Mouse (Mus musculus): ENCODE measurements around the gene Emx1.

The Emx1 gene

DNA sequence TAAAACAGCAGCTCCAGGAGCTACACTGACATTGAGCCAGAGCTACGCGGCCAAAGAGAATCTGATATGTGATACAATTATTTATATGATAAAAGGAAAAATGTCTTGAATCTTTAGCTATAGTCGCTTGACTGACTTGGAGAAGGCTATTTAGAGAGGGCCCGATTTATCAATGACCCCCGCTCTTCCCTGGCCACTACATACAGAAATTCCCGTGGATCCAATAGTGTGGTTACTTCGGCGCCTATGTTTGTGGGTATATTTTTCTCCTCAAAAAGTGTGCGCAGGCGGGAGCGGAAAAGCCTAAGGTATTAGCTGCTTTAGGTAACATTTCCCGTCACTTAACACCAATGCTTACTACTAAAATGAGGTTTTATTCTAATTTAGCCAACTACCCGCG, 2.1 kb downstream of the Emx1 start:
- no peak for DNase-seq (ENCODE audit: low spot score in 2 of 2)

DNA sequence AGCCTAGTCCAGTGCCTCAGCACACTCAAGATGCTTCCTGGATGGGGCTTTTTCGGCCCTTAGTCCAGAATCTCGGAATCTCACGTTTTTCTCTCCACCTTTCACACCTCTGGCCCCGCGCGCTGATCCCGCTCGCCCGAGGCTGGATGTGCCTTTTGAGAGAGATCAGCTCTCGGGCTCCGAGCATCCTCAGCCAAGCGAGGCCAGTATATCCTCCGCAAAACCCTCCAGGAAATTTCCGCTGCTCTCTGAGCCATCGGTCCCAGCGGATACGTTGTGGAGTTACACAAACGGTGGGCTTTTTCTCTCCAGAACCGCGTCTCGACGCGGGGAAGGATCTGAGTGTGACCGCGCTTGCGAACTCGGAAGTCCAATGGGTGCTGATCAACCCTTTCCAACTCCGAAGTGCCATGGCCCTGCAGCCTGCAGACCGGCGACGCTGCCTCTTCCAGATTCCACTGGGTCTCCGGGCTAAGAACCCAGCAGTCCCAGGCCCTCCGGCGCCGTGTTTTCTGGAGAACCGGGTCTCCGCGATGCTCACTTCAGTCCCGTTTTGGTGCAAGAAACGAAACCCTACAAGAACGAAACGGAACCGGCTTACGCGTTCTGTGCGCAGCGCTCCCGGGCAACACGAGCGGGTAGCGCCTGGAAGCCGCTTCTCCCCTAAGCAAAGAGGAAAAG, 2.8 kb downstream of the Emx1 start:
- no peak for DNase-seq (ENCODE audit: low spot score in 2 of 2)

DNA sequence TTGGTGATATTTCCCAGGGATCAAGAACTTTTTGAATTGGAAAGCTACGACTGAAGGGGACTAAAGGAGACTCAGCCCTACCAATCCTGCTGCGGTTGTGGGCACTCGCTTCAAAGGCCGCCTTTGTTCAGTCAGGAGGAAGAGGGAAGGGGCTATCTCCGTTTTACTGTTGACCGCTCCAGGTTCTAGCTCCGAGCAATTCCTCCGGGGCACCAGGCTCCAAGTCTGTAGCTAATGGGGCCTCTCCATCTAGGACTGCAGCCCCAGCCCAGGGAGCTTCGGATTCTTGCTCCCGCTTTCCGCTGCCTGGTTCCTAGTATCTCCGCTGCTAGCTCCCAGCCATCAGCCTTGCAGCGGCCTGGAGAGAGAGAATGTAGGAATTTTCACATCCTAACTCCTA, 3.4 kb downstream of the Emx1 start:
- DNase-seq (ENCODE audit: low spot score in 2 of 2): no peak

- no peak for DNase-seq (ENCODE audit: low spot score in 2 of 2)
These were observed 4.7 kb downstream of the Emx1 start for GRCm38 (mm10) chr6:85191751-85192440.

DNA sequence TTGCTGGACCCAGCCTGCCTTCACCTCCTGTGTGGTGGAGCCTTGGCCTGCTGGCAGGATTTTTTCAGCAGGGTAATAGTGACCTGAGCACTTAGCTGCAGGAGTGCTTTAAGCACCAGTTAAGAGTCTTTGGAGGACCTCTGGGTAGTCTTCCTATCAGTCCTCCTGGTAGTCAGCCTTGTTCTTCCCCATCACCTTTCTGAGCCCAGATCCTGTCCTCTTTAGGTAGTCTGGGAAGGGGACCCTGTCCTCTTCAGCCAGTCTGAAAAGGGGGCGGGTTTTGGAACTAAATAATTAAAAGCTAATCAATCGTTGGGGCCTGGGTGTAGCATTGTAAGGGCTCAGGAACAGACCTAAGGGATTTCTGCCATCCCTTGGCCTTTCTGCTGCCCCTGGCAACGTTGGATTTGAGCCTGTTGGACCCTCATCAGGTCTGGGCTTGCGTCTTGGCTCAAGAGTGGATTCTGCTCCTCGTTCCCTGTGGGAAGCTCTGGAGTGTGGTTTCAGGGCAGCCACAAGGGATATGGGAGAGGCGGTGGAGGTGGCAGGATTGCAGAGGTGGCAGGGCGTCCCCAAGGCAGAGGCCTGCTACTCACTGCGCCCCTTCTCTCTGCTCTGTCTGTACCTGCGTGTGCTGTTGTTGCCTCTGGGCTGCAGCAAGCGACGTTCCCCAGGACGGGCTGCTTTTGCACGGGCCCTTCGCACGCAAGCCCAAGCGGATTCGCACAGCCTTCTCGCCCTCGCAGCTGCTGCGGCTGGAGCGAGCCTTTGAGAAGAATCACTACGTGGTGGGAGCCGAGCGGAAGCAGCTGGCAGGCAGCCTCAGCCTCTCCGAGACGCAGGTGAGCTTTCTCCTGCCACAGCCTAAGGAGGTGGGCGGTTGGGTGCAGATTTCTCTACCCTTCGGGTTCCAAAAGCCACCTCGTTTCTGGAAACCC, 6.4 kb downstream of the Emx1 start:
- no peak for DNase-seq (ENCODE audit: low spot score in 2 of 2)

- DNase-seq (ENCODE audit: low spot score in 2 of 2): no peak
These were observed 10.7 kb downstream of the Emx1 start for GRCm38 (mm10) chr6:85197951-85198350.

GRCm38 (mm10) chr6:85206182-85206938, 19.1 kb downstream of the Emx1 start:
- no peak for DNase-seq (ENCODE audit: low spot score in 2 of 2)

DNA sequence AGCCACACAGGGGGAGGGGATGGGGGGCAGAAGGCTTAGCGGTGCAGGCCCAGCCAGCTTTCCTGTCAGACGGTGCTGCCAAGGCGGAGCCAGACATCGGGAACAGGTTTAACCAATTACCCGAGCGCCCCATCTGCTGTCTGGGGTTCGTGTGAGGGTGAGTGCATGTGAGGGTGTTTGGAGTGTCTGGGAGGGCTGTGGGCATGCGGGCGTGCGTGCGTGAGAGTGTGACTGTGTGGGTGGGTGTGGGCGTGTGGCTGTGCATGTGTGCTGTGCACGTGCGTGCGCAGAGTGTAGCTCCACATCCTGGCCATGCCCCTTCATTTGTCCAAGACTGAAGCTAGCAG, 19.7 kb downstream of the Emx1 start:
- DNase-seq (ENCODE audit: low spot score in 2 of 2): no peak

- DNase-seq (ENCODE audit: low spot score in 2 of 2): no peak
These were observed 20.1 kb downstream of the Emx1 start for GRCm38 (mm10) chr6:85207345-85207744.

- no peak for DNase-seq (ENCODE audit: low spot score in 2 of 2)
These were observed 22.2 kb downstream of the Emx1 start for GRCm38 (mm10) chr6:85209226-85209967.

DNA sequence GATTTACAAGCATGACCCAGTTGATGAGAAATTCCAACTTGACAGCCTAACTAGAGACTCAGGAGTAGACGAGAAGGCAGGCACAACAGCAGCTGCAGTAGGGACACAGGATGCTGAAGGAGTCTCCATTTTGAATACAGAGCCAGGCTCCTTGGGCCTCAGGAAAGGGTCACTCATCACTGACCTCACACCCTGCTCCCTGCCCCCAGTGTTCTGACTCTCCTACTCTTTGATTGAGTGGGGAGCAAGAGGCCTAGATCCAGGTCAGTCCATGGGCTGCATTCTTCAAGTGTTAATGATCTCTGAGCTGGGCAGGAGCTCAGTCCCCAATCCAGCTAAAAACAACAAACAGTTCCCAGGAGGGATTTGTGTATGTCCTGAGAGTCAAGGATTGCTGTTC, 23.4 kb downstream of the Emx1 start:
- no peak for DNase-seq (ENCODE audit: low spot score in 2 of 2)

DNA sequence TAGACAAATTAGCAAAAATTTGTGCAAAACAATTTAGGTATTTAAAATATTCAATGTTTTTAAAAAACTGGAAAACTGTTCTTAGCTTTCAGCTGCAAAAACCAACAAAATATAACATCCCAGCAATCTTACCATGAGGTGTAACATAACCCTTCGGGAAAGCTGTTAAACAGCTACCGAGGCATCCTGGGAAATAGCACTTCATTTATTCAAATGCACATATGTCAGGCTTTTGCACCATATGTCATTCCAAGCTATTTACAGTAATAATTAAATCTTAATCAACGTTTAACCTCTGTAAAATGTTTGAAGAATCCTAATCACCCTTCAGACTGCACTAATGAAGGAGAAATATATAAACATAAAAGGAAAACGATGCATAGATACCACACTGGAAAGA, 31.0 kb downstream of the Emx1 start:
- no peak for DNase-seq (ENCODE audit: low spot score in 2 of 2)

- DNase-seq (ENCODE audit: low spot score in 2 of 2): no peak
These were observed 31.6 kb downstream of the Emx1 start for GRCm38 (mm10) chr6:85218684-85219445.

GRCm38 (mm10) chr6:85219706-85220105, 32.5 kb downstream of the Emx1 start:
- DNase-seq (ENCODE audit: low spot score in 2 of 2): no peak

DNA sequence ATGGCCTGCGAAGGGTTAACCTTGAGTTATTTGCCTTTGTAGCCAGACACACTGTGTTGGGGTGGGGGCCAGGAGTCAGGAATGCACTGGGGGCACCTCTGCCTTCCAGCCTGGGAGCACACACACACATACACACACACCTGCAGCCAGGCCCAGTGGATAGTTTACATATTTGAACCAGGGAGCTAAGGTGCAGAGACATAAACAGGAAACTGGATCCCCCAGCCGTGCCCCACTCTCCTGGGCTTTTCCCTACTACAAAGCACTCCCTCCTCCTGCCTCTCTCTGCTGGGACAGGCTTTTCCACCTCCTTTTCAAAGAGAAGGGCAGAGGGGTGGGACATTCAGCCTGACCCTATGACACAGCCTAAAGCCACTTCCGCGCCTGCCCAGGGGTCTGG, 33.7 kb downstream of the Emx1 start:
- no peak for DNase-seq (ENCODE audit: low spot score in 2 of 2)

- DNase-seq (ENCODE audit: low spot score in 2 of 2): no peak
These were observed 35.3 kb downstream of the Emx1 start for GRCm38 (mm10) chr6:85222551-85222950.

- no peak for DNase-seq (ENCODE audit: low spot score in 2 of 2)
These were observed 36.4 kb downstream of the Emx1 start for GRCm38 (mm10) chr6:85223498-85224150.

- DNase-seq (ENCODE audit: low spot score in 2 of 2): no peak
These were observed 37.2 kb downstream of the Emx1 start for GRCm38 (mm10) chr6:85224442-85224891.

DNA sequence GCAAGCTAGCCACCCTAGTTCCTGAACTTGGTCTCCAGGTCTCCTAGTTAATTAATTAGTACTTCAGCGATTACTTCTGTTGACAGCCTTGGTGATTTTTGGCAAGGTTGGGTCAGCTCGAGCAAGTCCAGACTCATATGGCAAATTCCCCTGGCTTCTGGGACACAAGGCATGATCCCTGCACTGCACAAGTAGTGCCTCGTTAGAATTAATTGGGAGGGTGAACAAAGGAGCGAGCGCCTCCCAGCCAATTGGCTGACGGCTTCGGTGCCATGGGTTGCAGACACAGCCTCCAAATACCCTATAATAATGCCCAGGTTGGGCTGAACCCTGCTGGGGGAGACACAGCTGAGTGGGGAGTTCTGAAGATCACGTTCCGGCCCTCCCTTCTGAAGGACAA, 39.3 kb downstream of the Emx1 start:
- no peak for DNase-seq (ENCODE audit: low spot score in 2 of 2)

DNA sequence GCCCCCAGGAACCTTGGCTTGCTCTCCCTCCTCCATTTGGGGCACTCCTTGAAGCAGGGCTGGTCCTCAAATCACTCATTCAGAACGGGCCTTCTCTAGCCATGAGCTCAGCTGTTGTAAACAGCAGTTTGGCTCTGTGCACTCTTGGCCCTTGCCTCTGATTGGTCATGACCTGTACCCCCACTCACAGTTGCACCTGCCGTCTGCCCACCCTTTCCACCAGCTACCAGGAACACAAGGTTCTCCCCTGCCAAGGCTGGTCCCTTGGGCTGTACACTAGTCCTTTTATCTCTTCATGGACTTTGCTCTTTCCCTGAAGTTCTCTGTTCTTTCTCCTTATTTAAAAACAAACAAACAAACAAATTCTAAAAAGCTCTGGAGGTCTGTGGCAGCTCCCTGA, 40.3 kb downstream of the Emx1 start:
- DNase-seq (ENCODE audit: low spot score in 2 of 2): no peak
